Mouse (Mus musculus): ENCODE results near the gene Def6.

The Def6 gene

GRCm38 (mm10) chr17:28197646-28198045 lies 9.9 kb upstream of the Def6 start:
- H3K9me3 ChIP-seq (ENCODE audit: low read length) = no peaks in the 10 kb centered on the region
- peaks cover 38% of the 10 kb centered on the region for H3K36me3 ChIP-seq (ENCODE audit: insufficient read depth, low read length)

DNA sequence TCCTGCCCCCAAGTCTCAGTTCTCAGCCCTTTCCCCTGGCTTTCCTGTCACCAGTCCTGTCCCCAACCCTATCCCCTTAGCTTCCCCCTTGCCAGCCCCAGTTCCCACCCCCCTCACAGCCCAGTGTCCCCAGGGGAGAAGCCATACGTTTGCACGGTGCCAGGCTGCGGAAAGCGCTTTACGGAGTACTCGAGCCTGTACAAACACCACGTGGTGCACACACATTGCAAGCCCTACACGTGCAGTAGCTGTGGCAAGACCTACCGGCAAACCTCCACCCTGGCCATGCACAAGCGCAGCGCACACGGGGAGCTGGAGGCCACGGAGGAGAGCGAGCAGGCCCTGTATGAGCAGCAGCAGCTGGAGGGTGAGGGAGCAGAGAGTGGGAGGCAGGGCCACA lies 5.6 kb upstream of the Def6 start:
- peaks cover 72% of the 10 kb centered on the region for H3K4me1 ChIP-seq (replicated peaks; ENCODE audit: low read depth, low read length)
- no peaks in the 10 kb centered on the region for H3K9me3 ChIP-seq (ENCODE audit: low read length)
- no peak for TF ChIP-seq CTCF (conservative IDR thresholded peaks at IDR 0.05; ENCODE audit: low read length)
- no peak for TF ChIP-seq POU5F1 (IDR thresholded peaks at IDR 0.05; ENCODE audit: borderline replicate concordance, low read length)
- no peak for TF ChIP-seq NANOG (IDR thresholded peaks at IDR 0.05; ENCODE audit: borderline replicate concordance, low read length)
- H3K27me3 ChIP-seq (ENCODE audit: insufficient read depth, low read length) = peaks cover 9% of the 10 kb centered on the region; the same call in 1 of the 2 replicates
- H3K36me3 ChIP-seq (ENCODE audit: insufficient read depth, low read length) = peaks cover 22% of the 10 kb centered on the region
- H3K4me3 ChIP-seq (replicated peaks; ENCODE audit: low read length) = no peak overlapping the region; the same call in 1 of the 2 replicates

More at GRCm38 (mm10) chr17:28197646-28198045, 9.9 kb upstream of the Def6 start:
- Histone ChIP-seq H3K4me3 (replicated peaks; ENCODE audit: low read length) (0 out of 2 replicates have a peak overlapping the region, but pooled peaks have one; percentile 7), H3K4me1 (replicated peaks; ENCODE audit: low read depth, low read length) (peaks cover 50% of the 10 kb centered on the region), H3K27me3 (ENCODE audit: insufficient read depth, low read length) (peaks cover 2% of the 10 kb centered on the region; the same call in 1 of the 2 replicates)
- TF ChIP-seq POU5F1 (IDR thresholded peaks at IDR 0.05; ENCODE audit: borderline replicate concordance, low read length) (no peak), NANOG (IDR thresholded peaks at IDR 0.05; ENCODE audit: borderline replicate concordance, low read length) (no peak), CTCF (conservative IDR thresholded peaks at IDR 0.05; ENCODE audit: low read length) (no peak)

DNA sequence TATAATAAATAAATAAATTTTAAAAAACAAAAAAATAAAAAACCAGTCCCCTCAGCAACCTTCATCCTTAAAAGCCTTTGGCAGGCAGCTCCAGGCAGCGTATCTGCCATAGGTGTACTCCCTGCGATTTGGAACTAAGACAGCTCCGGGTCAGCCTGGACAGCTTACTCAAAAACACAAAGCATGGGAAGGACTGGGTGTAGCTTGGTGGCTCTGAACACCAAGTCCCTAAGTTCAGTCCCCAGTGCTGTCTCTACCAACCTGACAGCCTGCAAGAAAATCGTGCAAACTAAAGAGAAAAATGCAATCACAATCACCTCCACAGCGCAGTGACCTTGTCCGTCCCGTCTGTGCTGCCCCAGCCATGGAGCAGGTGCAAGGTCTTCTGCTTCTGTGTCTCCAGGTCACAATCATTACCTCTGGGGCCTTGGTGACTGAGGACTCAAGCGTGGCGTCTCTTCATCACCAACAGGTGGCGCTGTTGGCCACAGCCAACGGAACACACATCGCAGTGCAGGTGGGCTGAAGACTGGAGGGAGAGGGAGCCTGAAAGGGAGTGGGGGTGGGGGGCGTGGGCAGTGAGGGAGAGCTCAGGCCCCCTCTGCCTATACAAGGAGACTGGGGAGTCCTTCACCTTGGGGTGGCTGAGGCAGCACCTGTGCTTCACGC lies 3.4 kb upstream of the Def6 start:
- peaks cover 84% of the 10 kb centered on the region for H3K4me1 ChIP-seq (replicated peaks; ENCODE audit: low read depth, low read length)
- H3K36me3 ChIP-seq (ENCODE audit: insufficient read depth, low read length) = peaks cover 13% of the 10 kb centered on the region
- H3K9me3 ChIP-seq (ENCODE audit: low read length) = no peaks in the 10 kb centered on the region
- peaks cover 9% of the 10 kb centered on the region; the same call in 1 of the 2 replicates for H3K27me3 ChIP-seq (ENCODE audit: insufficient read depth, low read length)
- TF ChIP-seq POU5F1 (IDR thresholded peaks at IDR 0.05; ENCODE audit: borderline replicate concordance, low read length) = no peak
- TF ChIP-seq CTCF (conservative IDR thresholded peaks at IDR 0.05; ENCODE audit: low read length) = peak; percentile 91
- no peak overlapping the region for H3K4me3 ChIP-seq (replicated peaks; ENCODE audit: low read length)

DNA sequence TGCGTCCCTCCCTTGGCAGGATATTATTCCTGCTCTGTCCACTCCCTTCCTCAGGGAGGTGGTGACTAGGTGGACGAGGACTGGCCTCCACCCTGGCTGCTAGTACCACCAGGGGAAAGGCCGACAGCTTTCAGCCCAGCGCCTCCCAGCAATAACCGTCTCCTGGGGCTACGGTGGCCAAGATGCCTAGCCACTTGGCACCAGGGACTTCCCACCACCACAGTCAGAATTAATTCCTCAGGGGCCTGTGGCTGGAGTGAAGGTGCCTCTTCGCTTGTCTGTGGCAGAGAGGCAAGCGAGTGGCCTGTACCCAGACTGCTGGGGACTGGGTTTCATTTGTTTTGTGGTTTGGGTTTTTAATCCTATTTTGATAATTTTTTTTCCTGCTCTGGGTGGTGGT lies 2.1 kb upstream of the Def6 start:
- Histone ChIP-seq H3K36me3 (ENCODE audit: insufficient read depth, low read length) (peaks cover 13% of the 10 kb centered on the region), H3K4me1 (replicated peaks; ENCODE audit: low read depth, low read length) (peaks cover 79% of the 10 kb centered on the region), H3K27me3 (ENCODE audit: insufficient read depth, low read length) (peaks cover 9% of the 10 kb centered on the region; the same call in 1 of the 2 replicates), H3K9me3 (ENCODE audit: low read length) (no peaks in the 10 kb centered on the region), H3K4me3 (replicated peaks; ENCODE audit: low read length) (no peak overlapping the region)
- TF ChIP-seq CTCF (conservative IDR thresholded peaks at IDR 0.05; ENCODE audit: low read length) (no peak), POU5F1 (IDR thresholded peaks at IDR 0.05; ENCODE audit: borderline replicate concordance, low read length) (no peak), NANOG (IDR thresholded peaks at IDR 0.05; ENCODE audit: borderline replicate concordance, low read length) (no peak)

DNA sequence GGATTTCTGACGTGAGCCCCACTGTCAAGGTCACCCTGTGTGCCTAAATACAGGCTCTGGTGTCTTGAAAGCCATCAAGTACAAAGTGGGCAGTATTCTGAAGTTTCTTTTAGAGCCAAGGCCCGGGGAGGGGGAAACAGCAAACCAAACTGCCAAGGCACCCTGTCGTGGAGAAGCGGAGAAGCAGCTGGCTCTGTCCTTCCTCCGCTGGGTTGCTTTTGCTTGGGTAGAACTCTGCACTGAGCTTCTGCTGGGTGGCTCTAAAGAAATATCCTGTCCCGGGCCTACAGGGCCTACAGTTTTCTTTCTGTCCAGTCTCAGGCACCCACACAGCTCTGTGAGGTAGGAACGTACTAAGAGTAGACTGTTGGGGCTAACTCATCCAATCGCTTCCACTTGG lies 486 bp upstream of the Def6 start:
- H3K36me3 ChIP-seq (ENCODE audit: insufficient read depth, low read length) = peaks cover 12% of the 10 kb centered on the region
- peak overlapping the region; percentile 87 for H3K4me3 ChIP-seq (replicated peaks; ENCODE audit: low read length)
- H3K9me3 ChIP-seq (ENCODE audit: low read length) = no peaks in the 10 kb centered on the region
- H3K4me1 ChIP-seq (replicated peaks; ENCODE audit: low read depth, low read length) = peaks cover 74% of the 10 kb centered on the region
- H3K27me3 ChIP-seq (ENCODE audit: insufficient read depth, low read length) = 0 out of 2 replicates have a peak, but pooled peaks cover 7% of the 10 kb centered on the region
- TF ChIP-seq POU5F1 (IDR thresholded peaks at IDR 0.05; ENCODE audit: borderline replicate concordance, low read length) (no peak), CTCF (conservative IDR thresholded peaks at IDR 0.05; ENCODE audit: low read length) (no peak), NANOG (IDR thresholded peaks at IDR 0.05; ENCODE audit: borderline replicate concordance, low read length) (no peak)

DNA sequence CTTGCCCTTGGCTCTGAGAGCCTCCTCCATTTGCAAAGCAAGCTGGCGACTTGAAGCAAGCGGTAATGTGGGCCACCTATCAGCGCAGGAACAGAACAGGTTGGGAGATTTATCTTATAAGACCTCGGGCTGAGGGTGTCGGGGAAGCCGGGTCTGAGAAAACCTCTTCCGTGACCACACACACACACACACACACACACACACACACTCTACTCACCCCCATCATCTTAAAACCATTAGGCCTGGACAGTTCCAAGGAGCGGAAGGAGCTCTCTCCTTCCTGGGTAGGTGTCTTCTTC lies 685 bp downstream of the Def6 start:
- Histone ChIP-seq H3K36me3 (ENCODE audit: insufficient read depth, low read length) (peaks cover under 1% of the 10 kb centered on the region; the same call in 1 of the 2 replicates), H3K9me3 (ENCODE audit: low read length) (no peaks in the 10 kb centered on the region), H3K4me1 (replicated peaks; ENCODE audit: low read depth, low read length) (peaks cover 80% of the 10 kb centered on the region), H3K4me3 (replicated peaks; ENCODE audit: low read length) (peak overlapping the region; percentile 87), H3K27me3 (ENCODE audit: insufficient read depth, low read length) (0 out of 2 replicates have a peak, but pooled peaks cover 7% of the 10 kb centered on the region)
- no peak for TF ChIP-seq NANOG (IDR thresholded peaks at IDR 0.05; ENCODE audit: borderline replicate concordance, low read length)
- no peak for TF ChIP-seq POU5F1 (IDR thresholded peaks at IDR 0.05; ENCODE audit: borderline replicate concordance, low read length)
- TF ChIP-seq CTCF (conservative IDR thresholded peaks at IDR 0.05; ENCODE audit: low read length) = no peak

GRCm38 (mm10) chr17:28209457-28210110 lies 2.0 kb downstream of the Def6 start:
- Histone ChIP-seq H3K9me3 (ENCODE audit: low read length) (no peaks in the 10 kb centered on the region), H3K4me3 (replicated peaks; ENCODE audit: low read length) (no peak overlapping the region), H3K36me3 (ENCODE audit: insufficient read depth, low read length) (no peaks in the 10 kb centered on the region; the same call in 1 of the 2 replicates), H3K27me3 (ENCODE audit: insufficient read depth, low read length) (0 out of 2 replicates have a peak, but pooled peaks cover 7% of the 10 kb centered on the region), H3K4me1 (replicated peaks; ENCODE audit: low read depth, low read length) (peaks cover 84% of the 10 kb centered on the region)
- TF ChIP-seq NANOG (IDR thresholded peaks at IDR 0.05; ENCODE audit: borderline replicate concordance, low read length) (no peak), CTCF (conservative IDR thresholded peaks at IDR 0.05; ENCODE audit: low read length) (no peak), POU5F1 (IDR thresholded peaks at IDR 0.05; ENCODE audit: borderline replicate concordance, low read length) (no peak)

GRCm38 (mm10) chr17:28211921-28212341 lies 4.4 kb downstream of the Def6 start:
- TF ChIP-seq CTCF (conservative IDR thresholded peaks at IDR 0.05; ENCODE audit: low read length) = no peak
- TF ChIP-seq POU5F1 (IDR thresholded peaks at IDR 0.05; ENCODE audit: borderline replicate concordance, low read length) = no peak
- no peak for TF ChIP-seq NANOG (IDR thresholded peaks at IDR 0.05; ENCODE audit: borderline replicate concordance, low read length)
- no peaks in the 10 kb centered on the region for H3K9me3 ChIP-seq (ENCODE audit: low read length)
- peak overlapping the region; percentile 21 for H3K4me3 ChIP-seq (replicated peaks; ENCODE audit: low read length)
- H3K36me3 ChIP-seq (ENCODE audit: insufficient read depth, low read length) = peaks cover 4% of the 10 kb centered on the region; the same call in 1 of the 2 replicates
- H3K4me1 ChIP-seq (replicated peaks; ENCODE audit: low read depth, low read length) = peaks cover 79% of the 10 kb centered on the region
- H3K27me3 ChIP-seq (ENCODE audit: insufficient read depth, low read length) = no peaks in the 10 kb centered on the region
